Mouse (Mus musculus): ENCODE measurements around the gene Pcsk2.

- TF ChIP-seq EP300 (IDR thresholded peaks at IDR 0.05; ENCODE audit: low read depth): no peak
- TF ChIP-seq CTCF (IDR thresholded peaks at IDR 0.05; ENCODE audit: low read depth): no peak
Observed at GRCm38 (mm10) chr2:143795858-143796257, 249.9 kb downstream of the Pcsk2 start.
